Mouse (Mus musculus) spleen, postnatal 14 days (tissue): ENCODE measurements at regions not wholly inside any gene's neighbourhood (a gene's known extent, or its start where the extent isn't known, plus 50 kb on each side); places are given as distances from the start of the nearest gene placed in this dataset.

ENCODE experiments used
- DNase-seq, 2 experiments: peaks; one replicate each; pipeline ENCODE4 v3.0.0; 2021 to 2022; ENCODE audit warnings: low spot score in 2 of 2

DNA sequence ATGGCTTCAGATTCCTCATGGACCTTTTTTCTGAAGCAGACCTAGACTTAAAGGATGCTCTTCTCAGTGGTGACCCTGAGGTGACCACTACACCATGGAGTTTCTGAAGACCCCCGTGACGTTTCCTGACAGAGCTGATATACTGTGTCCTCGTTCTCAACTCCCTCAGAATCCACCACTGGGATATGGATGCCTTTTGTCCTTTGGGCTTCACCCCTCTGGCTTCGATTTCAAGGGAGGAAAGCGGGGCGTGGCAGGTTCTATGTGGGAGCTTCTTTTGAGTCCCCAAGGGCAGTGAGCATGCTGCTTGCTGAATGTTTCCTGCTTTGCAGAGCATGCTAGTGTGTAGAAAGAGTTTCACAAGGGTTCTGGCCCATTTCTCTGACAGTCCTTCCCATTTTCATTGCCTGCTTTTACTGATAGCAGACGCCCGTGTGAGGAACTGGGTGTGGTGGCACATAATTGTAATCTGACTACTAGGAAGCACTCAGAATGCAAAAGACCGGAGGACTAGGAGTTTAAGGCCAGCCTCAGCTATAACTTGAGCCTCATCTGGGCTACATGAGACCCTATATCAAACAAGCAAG lies 204.0 kb upstream of the Id2 start:
- no peak for DNase-seq

DNA sequence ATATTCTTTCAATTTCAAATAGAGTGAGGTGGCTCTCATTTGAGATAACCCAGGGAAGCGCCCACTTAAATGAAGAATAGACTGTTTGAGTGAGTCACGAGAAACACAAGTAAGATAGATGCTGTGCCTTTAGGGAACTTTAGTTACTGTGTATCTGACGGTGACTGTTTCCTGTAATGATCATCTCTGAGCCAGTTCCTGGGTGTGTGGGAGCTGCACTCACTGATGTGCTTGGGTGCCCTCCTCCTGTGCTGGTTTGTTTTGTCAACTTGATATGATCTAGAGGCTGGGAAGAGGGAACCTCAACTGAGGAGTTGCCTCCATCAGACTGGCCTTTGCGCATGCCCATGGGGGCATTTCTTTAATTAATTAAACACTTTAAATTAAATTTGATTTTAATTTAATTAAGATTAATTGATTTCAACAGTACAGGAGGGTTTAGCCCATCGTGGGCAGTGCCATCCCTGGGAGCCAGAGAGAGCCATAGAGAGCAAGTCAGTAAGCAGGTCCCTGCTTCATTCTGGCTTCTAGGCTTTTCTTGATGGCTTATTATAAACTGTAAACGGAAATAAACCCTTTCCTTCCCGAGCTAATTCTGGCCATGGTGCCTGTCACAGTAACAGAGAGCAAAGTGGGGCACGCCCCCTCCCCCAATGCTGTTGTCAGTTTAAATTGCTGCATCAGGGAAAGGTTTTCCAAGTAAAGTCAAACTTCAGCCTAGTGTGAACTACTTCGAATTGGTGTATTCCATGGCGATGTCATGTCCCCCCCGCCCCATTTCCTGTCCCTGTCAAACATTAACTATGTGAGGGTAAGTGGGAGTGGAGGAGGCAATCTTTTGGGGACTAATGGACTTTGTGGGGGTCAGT lies 202.9 kb upstream of the Id2 start:
- no peak for DNase-seq

DNA sequence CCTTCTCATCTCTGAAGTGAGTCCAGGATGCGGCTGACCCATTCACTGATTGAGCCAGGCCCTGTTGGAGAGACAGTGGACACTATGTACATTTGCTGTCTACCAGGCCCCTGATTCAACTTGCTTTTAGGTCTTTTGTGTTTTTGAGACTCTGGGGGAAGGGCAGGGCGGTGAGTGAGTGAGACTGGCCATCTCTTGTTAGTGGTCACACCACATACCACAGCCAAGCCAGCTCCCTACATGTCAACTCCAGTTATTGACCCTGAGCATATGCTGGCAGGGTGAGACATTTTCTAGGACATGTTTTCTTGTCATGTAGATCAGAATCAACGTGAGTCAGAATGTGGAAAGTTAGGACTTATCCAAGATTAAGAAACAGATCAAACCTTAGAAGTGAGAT lies 201.8 kb upstream of the Id2 start:
- no peak for DNase-seq

DNA sequence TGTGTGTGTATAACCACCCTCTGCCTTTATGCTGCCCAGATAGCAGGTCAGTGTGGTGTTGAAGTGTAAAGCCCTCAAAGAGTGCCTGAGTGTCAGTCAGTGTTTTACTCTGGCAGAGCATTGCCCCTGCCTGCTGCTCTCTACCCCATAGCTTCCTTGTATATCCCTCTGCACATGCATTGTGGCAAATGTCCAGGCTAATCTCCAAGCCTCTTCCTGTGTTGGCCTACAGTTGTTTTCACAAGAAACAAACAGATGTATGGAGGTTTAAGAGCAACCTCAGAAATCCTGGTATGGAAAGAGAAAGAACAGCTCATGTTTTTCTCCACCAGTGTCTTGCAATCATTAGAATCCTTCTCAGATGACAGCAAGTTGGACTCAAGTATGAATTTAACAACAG lies 201.0 kb upstream of the Id2 start:
- no peak for DNase-seq

- no peak for DNase-seq
Measured at GRCm38 (mm10) chr12:25296648-25297047, 199.7 kb upstream of the Id2 start.

- DNase-seq: no peak
Measured at GRCm38 (mm10) chr12:25294179-25295025, 197.5 kb upstream of the Id2 start.

DNA sequence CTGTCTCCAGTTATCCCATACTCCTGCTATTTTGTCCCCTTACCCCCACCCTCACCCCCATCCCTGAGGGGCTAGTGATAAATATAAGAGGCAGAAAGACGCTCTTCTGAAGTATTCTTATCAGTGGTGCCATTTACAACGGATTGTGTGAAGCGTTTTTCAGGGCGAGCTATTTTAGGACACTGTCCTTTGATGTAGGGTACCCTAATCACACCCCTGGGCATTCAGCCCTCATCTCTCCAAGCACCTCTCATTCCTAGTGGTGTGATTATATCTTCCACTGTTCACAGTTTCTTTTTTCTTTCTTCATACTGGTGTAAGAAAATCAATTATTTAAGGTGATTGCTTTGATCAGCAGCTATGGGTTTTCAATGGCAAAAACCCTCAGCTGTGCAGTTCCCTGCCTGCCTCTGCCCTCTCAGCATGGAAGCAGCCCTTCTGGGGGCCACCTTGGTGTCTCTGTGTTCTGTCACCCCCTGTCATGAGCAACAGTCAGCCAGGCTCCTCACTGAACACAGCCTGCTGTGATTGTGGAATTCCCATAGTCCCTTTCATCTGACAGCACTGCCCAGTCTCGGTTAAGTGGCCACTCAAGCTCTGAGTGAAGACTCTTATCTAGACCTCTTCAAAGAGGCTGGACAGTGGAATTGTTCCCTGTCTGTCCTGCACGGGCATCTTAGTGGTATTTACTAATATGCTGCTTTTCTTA lies 196.7 kb upstream of the Id2 start:
- DNase-seq: no peak

- DNase-seq: no peak
Measured at GRCm38 (mm10) chr12:25289381-25289780, 192.4 kb upstream of the Id2 start.

DNA sequence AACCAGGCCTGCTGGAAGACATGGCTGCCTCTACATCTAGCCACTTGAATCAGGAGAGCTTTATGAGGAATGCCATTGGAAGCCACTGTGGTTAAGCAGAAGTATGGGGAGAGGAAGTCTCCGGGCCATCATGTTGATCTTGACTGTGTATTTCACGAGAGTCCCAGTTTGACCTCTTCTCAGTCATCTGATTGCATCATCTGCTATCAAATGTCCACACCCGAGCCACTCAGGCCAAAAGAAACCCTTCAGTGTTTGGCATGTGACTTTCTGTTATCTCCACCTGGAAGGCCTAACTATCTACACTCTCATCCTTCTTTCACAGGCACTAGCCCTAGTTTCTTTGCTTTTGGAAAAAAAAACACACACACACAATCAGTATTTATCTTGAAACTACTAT lies 186.9 kb upstream of the Id2 start:
- no peak for DNase-seq

DNA sequence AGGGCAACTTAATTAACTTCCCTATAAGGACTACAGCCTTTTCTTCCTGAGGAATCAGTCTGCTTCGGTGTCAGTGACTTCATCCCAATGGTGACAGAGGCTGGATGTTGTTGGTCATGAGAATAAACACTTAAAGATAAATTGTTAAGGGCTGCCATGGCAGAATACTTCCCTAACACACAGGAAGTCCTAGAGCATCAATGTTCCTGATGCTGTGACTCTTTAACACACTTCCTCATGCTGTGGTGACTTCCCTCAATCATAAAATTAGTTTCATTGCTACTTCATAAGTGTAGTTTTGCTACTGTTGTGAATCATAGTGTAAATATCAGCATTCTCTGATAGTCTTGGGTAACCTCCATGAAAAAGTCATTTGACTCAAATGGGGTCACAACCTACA lies 184.5 kb upstream of the Id2 start:
- no peak for DNase-seq

DNA sequence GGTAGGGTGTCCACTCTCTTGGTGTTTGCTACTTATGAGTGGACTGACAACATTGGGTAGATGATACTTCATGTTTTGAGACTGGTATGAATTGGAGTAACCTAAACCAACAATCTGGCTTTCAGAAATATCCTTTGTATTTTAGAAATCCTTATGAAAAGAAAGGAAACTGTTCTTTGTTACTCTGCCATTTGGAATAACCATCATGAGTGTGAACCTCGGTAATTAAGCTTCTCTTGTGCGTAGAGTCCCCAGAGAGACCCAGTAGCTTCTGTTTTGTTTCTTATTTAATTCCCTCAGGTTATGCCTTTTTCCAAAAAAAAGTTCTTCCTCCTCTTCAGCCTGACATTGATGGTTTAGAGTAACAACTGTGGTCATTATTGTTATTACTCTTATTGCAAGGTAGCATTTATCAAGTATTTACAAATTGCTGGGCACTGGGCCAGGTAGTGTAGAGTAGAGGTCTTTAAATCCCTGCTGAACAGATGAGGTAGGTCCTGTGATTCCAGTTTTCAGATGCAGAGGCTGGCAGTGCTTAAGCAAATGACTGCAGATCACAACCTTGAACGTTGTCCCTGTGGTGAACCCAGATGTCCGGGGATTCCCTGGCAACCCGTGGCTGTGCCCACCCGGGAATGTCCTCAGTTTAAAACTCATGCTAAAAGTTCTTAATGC lies 176.8 kb upstream of the Id2 start:
- DNase-seq: no peak

DNA sequence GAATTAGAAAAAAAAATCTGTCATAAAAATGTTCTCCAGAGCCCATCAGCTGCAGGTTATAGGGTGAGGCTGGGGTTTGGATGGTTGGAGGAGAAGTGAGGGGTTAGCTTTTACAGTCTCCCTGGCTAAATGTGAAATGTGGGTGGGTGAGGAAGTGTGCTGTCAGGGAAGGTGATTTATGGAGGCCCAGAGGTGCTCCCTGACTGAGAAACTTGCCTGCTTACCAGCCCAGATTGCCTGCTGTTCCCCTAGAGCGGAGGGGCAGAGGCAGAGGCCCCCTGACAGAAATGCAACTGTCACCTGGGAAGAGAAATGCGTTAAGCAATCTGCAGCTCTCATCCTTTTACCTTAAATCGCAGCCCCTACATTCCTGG lies 175.8 kb upstream of the Id2 start:
- no peak for DNase-seq

DNA sequence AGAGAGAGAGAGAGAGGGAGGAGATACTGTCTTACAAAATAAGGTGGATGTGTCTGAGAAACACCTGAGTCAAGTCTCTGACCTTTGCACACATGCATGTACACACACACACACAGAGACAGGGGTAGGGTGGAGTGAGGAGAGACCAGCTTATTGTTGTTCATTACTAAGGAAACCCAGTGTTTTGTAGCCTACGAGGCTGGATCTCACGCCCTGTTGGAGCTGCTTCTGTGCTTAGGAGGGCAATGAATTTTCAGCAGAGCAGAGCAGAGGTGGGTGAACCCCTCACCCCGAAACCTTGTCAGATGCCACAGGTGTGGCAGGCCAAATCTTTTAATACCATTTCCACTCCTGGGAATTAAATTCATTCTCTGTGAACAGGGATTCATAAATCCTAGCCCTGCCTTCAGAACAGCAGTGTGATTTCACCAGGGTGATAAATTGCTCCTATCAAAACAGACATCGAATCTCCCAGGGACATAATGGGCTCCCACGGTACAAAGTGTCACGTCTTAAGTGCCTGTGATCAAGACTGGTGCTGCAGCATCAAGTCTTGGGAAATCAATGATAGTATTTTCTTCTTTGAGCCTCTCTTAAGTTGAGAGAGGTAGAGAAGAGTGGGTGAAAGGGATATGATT lies 175.3 kb upstream of the Id2 start:
- DNase-seq: no peak

- no peak for DNase-seq
Measured at GRCm38 (mm10) chr12:25269878-25270277, 172.9 kb upstream of the Id2 start.

DNA sequence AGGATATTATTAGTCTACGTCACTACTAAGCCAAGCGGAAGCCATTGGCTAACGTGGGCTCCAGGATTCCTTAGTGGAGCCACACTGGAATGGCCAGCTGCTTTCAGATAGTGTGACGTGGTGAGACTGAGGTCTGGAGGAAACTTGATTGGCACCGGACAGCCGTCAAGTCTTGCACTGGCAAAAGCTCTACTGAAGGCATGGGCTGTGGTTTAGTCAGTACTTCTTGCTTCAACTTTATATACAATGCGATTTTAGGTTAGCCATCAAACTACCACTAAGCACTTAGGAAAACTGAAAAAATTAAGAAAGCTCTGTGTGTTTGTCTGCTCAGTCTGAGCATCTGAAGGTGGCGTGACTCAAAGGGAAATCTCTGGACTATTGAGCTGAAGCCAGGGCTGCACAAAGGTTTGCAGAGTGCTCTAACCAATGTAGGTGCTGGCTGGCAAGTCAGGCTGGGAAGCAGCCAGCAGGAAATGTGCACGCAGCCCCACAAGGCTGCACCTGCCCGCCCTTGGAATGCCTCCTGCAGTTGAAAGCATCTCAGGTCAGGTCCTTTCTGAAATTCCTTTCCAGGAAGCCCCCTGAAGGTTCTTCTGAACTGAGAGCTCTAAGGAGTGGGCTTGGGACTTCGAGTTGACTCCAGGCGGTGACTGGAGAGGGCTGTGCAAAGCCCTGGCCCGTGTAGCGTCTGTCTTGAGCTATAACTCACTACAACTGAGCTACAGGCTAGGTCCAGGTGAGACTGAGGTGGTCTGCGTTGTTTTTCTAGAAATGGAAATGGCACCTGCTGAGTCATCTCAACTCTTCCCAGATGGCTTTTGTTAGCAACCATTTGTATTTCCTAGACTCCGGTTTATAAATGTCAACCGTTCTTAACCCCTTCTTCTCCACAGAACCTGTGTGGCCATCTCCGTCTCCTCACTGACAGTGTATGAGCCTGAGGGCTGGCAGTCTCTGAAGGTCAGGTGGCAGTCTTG lies 172.2 kb upstream of the Id2 start:
- no peak for DNase-seq

GRCm38 (mm10) chr12:25268323-25268722 lies 171.4 kb upstream of the Id2 start:
- DNase-seq: no peak

GRCm38 (mm10) chr12:25267572-25268115 lies 170.7 kb upstream of the Id2 start:
- DNase-seq: no peak

- DNase-seq: no peak
Measured at GRCm38 (mm10) chr12:25266701-25267571, 170.0 kb upstream of the Id2 start.
